Comparison of ENCODE assay signal across 25 mouse cellular contexts in genomic region chr9:112561348-112561747, GRCm38 (mm10).
DNase-seq lines count a peak whose midpoint lies in the region; ATAC-seq lines count a peak whose summit lies in the region.
"Had no signal": no experiment of that assay in that cellular context is flagged by ENCODE, and none has a peak within 500 bp of the region (broad histone marks: within the 10 kb centered on the region; RNA-seq: fewer than 3 reads in every experiment).

No protein-coding gene starts in this region.

- no peak overlapping the region for H3K4me2 ChIP-seq in embryonic facial prominence, embryonic 14.5 days (ENCODE audit: low read depth, low read length)
- no peak overlapping the region for H3K4me2 ChIP-seq in forebrain, embryonic 14.5 days (ENCODE audit: low read length)
- no peak overlapping the region for H3K4me2 ChIP-seq in forebrain, embryonic 15.5 days (replicated peaks)
- H3K4me2 ChIP-seq: embryonic facial prominence, embryonic 13.5 days; heart, embryonic 11.5 days; hindbrain, embryonic 13.5 days; intestine, embryonic 15.5 days had no signal

- no peaks in the 10 kb centered on the region for H3K36me3 ChIP-seq in embryonic facial prominence, embryonic 14.5 days (ENCODE audit: control insufficient read depth, insufficient read depth, low read length)
- no peaks in the 10 kb centered on the region for H3K36me3 ChIP-seq in embryonic facial prominence, embryonic 10.5 days (replicated peaks)
- no peaks in the 10 kb centered on the region for H3K36me3 ChIP-seq in forebrain, embryonic 14.5 days (ENCODE audit: control insufficient read depth, insufficient read depth, low read length)
- H3K36me3 ChIP-seq in forebrain, embryonic 15.5 days = no peaks in the 10 kb centered on the region
- H3K36me3 ChIP-seq: embryonic facial prominence, embryonic 13.5 days; hindbrain, embryonic 10.5 days; hindbrain, embryonic 13.5 days; intestine, embryonic 15.5 days had no signal

- H3K27me3 ChIP-seq in embryonic facial prominence, embryonic 14.5 days (replicated peaks; ENCODE audit: control insufficient read depth, insufficient read depth, low read length) = no peaks in the 10 kb centered on the region
- H3K27me3 ChIP-seq in embryonic facial prominence, embryonic 10.5 days (replicated peaks; ENCODE audit: low read depth, poor library complexity, severe bottlenecking) = no peaks in the 10 kb centered on the region
- no peaks in the 10 kb centered on the region for H3K27me3 ChIP-seq in forebrain, embryonic 14.5 days (replicated peaks; ENCODE audit: control insufficient read depth, insufficient read depth, low read length)
- H3K27me3 ChIP-seq in forebrain, embryonic 15.5 days = no peaks in the 10 kb centered on the region
- H3K27me3 ChIP-seq: embryonic facial prominence, embryonic 13.5 days; hindbrain, embryonic 13.5 days; intestine, embryonic 15.5 days; Patski had no signal

- H3K27ac ChIP-seq in embryonic facial prominence, embryonic 14.5 days (replicated peaks; ENCODE audit: low read depth, low read length) = no peak overlapping the region
- no peak overlapping the region for H3K27ac ChIP-seq in embryonic facial prominence, embryonic 10.5 days (replicated peaks)
- H3K27ac ChIP-seq in forebrain, embryonic 14.5 days (ENCODE audit: low read depth, low read length) = no peak overlapping the region
- H3K27ac ChIP-seq in forebrain, embryonic 15.5 days (replicated peaks) = no peak overlapping the region
- H3K27ac ChIP-seq: embryonic facial prominence, embryonic 13.5 days; gastrocnemius, adult 2 months; hindbrain, embryonic 10.5 days; hindbrain, embryonic 13.5 days; intestine, embryonic 15.5 days had no signal

- no peak overlapping the region for H3K9ac ChIP-seq in embryonic facial prominence, embryonic 14.5 days (ENCODE audit: low read depth, low read length)
- H3K9ac ChIP-seq in forebrain, embryonic 14.5 days (ENCODE audit: low read length) = no peak overlapping the region
- no peak overlapping the region for H3K9ac ChIP-seq in forebrain, embryonic 15.5 days (replicated peaks)
- H3K9ac ChIP-seq: embryonic facial prominence, embryonic 13.5 days; hindbrain, embryonic 13.5 days; intestine, embryonic 15.5 days had no signal

- no peaks in the 10 kb centered on the region for H3K4me1 ChIP-seq in embryonic facial prominence, embryonic 14.5 days (ENCODE audit: control insufficient read depth, insufficient read depth, low read length)
- H3K4me1 ChIP-seq in embryonic facial prominence, embryonic 10.5 days = no peaks in the 10 kb centered on the region
- H3K4me1 ChIP-seq in forebrain, embryonic 14.5 days (ENCODE audit: control insufficient read depth, insufficient read depth, low read length) = peaks cover 6% of the 10 kb centered on the region; the same call in 1 of the 2 replicates
- H3K4me1 ChIP-seq in forebrain, embryonic 15.5 days = peaks cover 9% of the 10 kb centered on the region; the same call in 1 of the 2 replicates
- H3K4me1 ChIP-seq: embryonic facial prominence, embryonic 13.5 days; hindbrain, embryonic 10.5 days; hindbrain, embryonic 13.5 days; intestine, embryonic 15.5 days had no signal

- DNase-seq in embryonic facial prominence, embryonic 14.5 days (ENCODE audit: low spot score) = peak; percentile 3
- DNase-seq in embryonic facial prominence, embryonic 10.5 days (ENCODE audit: low spot score) = no peak
- DNase-seq in forebrain, embryonic 14.5 days (ENCODE audit: low spot score) = peak; percentile 39
- peak; percentile 1 for DNase-seq in kidney, postnatal 14 days
- no peak for DNase-seq in kidney, postnatal 36 days
- peak; percentile 65 for DNase-seq in Muller cell, postnatal 12 days (ENCODE audit: inconsistent ontology term)
- no peak for DNase-seq in heart, postnatal 4 days
- DNase-seq: adrenal gland, postnatal 10 days; adrenal gland, postnatal 36 days; cerebellum, adult 11 months; cerebellum, adult 2 months; cerebellum, adult 9-11 months; cerebellum, postnatal 25 days; gastrocnemius, adult 2 months; gastrocnemius, postnatal 14 days; heart, adult 11 months; kidney, adult 11 months had no signal

- H3K4me3 ChIP-seq in embryonic facial prominence, embryonic 14.5 days (ENCODE audit: low read depth, low read length) = no peak overlapping the region
- H3K4me3 ChIP-seq in embryonic facial prominence, embryonic 10.5 days = no peak overlapping the region
- H3K4me3 ChIP-seq in forebrain, embryonic 14.5 days (ENCODE audit: low read depth, low read length) = no peak overlapping the region
- H3K4me3 ChIP-seq in forebrain, embryonic 15.5 days = no peak overlapping the region
- H3K4me3 ChIP-seq: embryonic facial prominence, embryonic 13.5 days; gastrocnemius, adult 2 months; hindbrain, embryonic 10.5 days; hindbrain, embryonic 13.5 days; intestine, embryonic 15.5 days had no signal

- no peaks in the 10 kb centered on the region for H3K9me3 ChIP-seq in embryonic facial prominence, embryonic 14.5 days (ENCODE audit: control insufficient read depth, low read length)
- no peaks in the 10 kb centered on the region for H3K9me3 ChIP-seq in embryonic facial prominence, embryonic 10.5 days
- H3K9me3 ChIP-seq in forebrain, embryonic 14.5 days (replicated peaks; ENCODE audit: control insufficient read depth, low read length) = no peaks in the 10 kb centered on the region
- no peaks in the 10 kb centered on the region for H3K9me3 ChIP-seq in forebrain, embryonic 15.5 days
- H3K9me3 ChIP-seq: embryonic facial prominence, embryonic 13.5 days; hindbrain, embryonic 10.5 days; hindbrain, embryonic 13.5 days; intestine, embryonic 15.5 days had no signal

- ATAC-seq in embryonic facial prominence, embryonic 14.5 days (ENCODE audit: low read depth) = no peak
- ATAC-seq in forebrain, embryonic 14.5 days = 0 out of 2 replicates have a peak, but pooled peaks have one; percentile 20
- ATAC-seq in forebrain, embryonic 15.5 days (replicated peaks) = no peak
- ATAC-seq: hindbrain, embryonic 16.5 days; intestine, embryonic 15.5 days; Patski had no signal

Comparison
In these comparisons a context has a peak if more than half of its experiments do, and no peak if none do; other contexts are left out.
1. DNase-seq: peak in embryonic facial prominence, embryonic 14.5 days (single experiment), forebrain, embryonic 14.5 days (single experiment), kidney, postnatal 14 days (single experiment) and Muller cell, postnatal 12 days (single experiment); none in embryonic facial prominence, embryonic 10.5 days (single experiment), kidney, postnatal 36 days (0 of 2) and heart, postnatal 4 days (single experiment).